Mouse (Mus musculus): ENCODE data around the gene Kansl2. TPM values are rescaled to one million over a fixed set of nuclear protein-coding genes. Genes with fewer than 3 reads are reported as not detected.

Kansl2 gene
- polyA plus RNA-seq, 1 experiment: 19.8 TPM

GRCm38 (mm10) chr15:98552758-98553157 is 18.7 kb upstream of the Kansl2 start:
- no peak for TF ChIP-seq POLR2A (IDR thresholded peaks at IDR 0.05; ENCODE audit: control insufficient read depth, low read depth, low read length)
- TF ChIP-seq CTCF (IDR thresholded peaks at IDR 0.05; ENCODE audit: control insufficient read depth, insufficient read depth, insufficient replicate concordance, low read depth, low read length): no peak
- Histone ChIP-seq H3K4me3 (ENCODE audit: control insufficient read depth, low read depth, low read length) (no peak overlapping the region), H3K36me3 (ENCODE audit: control insufficient read depth, insufficient read depth, low read length) (peaks cover 2% of the 10 kb centered on the region)

GRCm38 (mm10) chr15:98546843-98547242 is 12.8 kb upstream of the Kansl2 start:
- no peaks in the 10 kb centered on the region; the same call in 1 of the 2 replicates for H3K4me1 ChIP-seq (ENCODE audit: control insufficient read depth, insufficient read depth, low read length)
- no peak for TF ChIP-seq POLR2A (IDR thresholded peaks at IDR 0.05; ENCODE audit: control insufficient read depth, low read depth, low read length)
- no peak for TF ChIP-seq CTCF (IDR thresholded peaks at IDR 0.05; ENCODE audit: control insufficient read depth, insufficient read depth, insufficient replicate concordance, low read depth, low read length)
- H3K27ac ChIP-seq (ENCODE audit: control insufficient read depth, insufficient read depth, low read depth, low read length): peak overlapping the region; percentile 29; the same call in 1 of the 2 replicates
- peaks cover 2% of the 10 kb centered on the region for H3K36me3 ChIP-seq (ENCODE audit: control insufficient read depth, insufficient read depth, low read length)
- no peak overlapping the region for H3K4me3 ChIP-seq (ENCODE audit: control insufficient read depth, low read depth, low read length)
- H3K27me3 ChIP-seq (ENCODE audit: control insufficient read depth, insufficient read depth, low read length): no peaks in the 10 kb centered on the region

More at GRCm38 (mm10) chr15:98552758-98553157, 18.7 kb upstream of the Kansl2 start:
- no peak overlapping the region for H3K27ac ChIP-seq (ENCODE audit: control insufficient read depth, insufficient read depth, low read depth, low read length)
- no peaks in the 10 kb centered on the region for H3K4me1 ChIP-seq (ENCODE audit: control insufficient read depth, insufficient read depth, low read length)
- H3K27me3 ChIP-seq (ENCODE audit: control insufficient read depth, insufficient read depth, low read length): no peaks in the 10 kb centered on the region

- no peaks in the 10 kb centered on the region; the same call in 1 of the 2 replicates for H3K4me1 ChIP-seq (ENCODE audit: control insufficient read depth, insufficient read depth, low read length)
- TF ChIP-seq CTCF (IDR thresholded peaks at IDR 0.05; ENCODE audit: control insufficient read depth, insufficient read depth, insufficient replicate concordance, low read depth, low read length): no peak
- H3K27ac ChIP-seq (ENCODE audit: control insufficient read depth, insufficient read depth, low read depth, low read length): no peak overlapping the region
- H3K27me3 ChIP-seq (ENCODE audit: control insufficient read depth, insufficient read depth, low read length): no peaks in the 10 kb centered on the region
- no peak overlapping the region for H3K4me3 ChIP-seq (ENCODE audit: control insufficient read depth, low read depth, low read length)
- H3K36me3 ChIP-seq (ENCODE audit: control insufficient read depth, insufficient read depth, low read length): no peaks in the 10 kb centered on the region; the same call in none of the 2 replicates
Measured at GRCm38 (mm10) chr15:98545151-98545550, 11.1 kb upstream of the Kansl2 start.

- no peaks in the 10 kb centered on the region for H3K27me3 ChIP-seq (ENCODE audit: control insufficient read depth, insufficient read depth, low read length)
- H3K4me1 ChIP-seq (ENCODE audit: control insufficient read depth, insufficient read depth, low read length): no peaks in the 10 kb centered on the region; the same call in 1 of the 2 replicates
- H3K4me3 ChIP-seq (ENCODE audit: control insufficient read depth, low read depth, low read length): no peak overlapping the region
- no peak overlapping the region for H3K27ac ChIP-seq (ENCODE audit: control insufficient read depth, insufficient read depth, low read depth, low read length)
- TF ChIP-seq POLR2A (IDR thresholded peaks at IDR 0.05; ENCODE audit: control insufficient read depth, low read depth, low read length) (no peak), CTCF (IDR thresholded peaks at IDR 0.05; ENCODE audit: control insufficient read depth, insufficient read depth, insufficient replicate concordance, low read depth, low read length) (no peak)
- H3K36me3 ChIP-seq (ENCODE audit: control insufficient read depth, insufficient read depth, low read length): peaks cover 2% of the 10 kb centered on the region
Measured at GRCm38 (mm10) chr15:98543341-98543740, 9.3 kb upstream of the Kansl2 start.

GRCm38 (mm10) chr15:98541064-98541463 is 7.0 kb upstream of the Kansl2 start:
- H3K36me3 ChIP-seq (ENCODE audit: control insufficient read depth, insufficient read depth, low read length): peaks cover 2% of the 10 kb centered on the region
- no peak for TF ChIP-seq CTCF (IDR thresholded peaks at IDR 0.05; ENCODE audit: control insufficient read depth, insufficient read depth, insufficient replicate concordance, low read depth, low read length)

GRCm38 (mm10) chr15:98537923-98538322 is 3.9 kb upstream of the Kansl2 start:
- Histone ChIP-seq H3K4me3 (ENCODE audit: control insufficient read depth, low read depth, low read length) (no peak overlapping the region), H3K36me3 (ENCODE audit: control insufficient read depth, insufficient read depth, low read length) (peaks cover 2% of the 10 kb centered on the region; the same call in 1 of the 2 replicates), H3K27me3 (ENCODE audit: control insufficient read depth, insufficient read depth, low read length) (no peaks in the 10 kb centered on the region), H3K4me1 (ENCODE audit: control insufficient read depth, insufficient read depth, low read length) (peaks cover 3% of the 10 kb centered on the region), H3K27ac (ENCODE audit: control insufficient read depth, insufficient read depth, low read depth, low read length) (no peak overlapping the region)
- TF ChIP-seq CTCF (IDR thresholded peaks at IDR 0.05; ENCODE audit: control insufficient read depth, insufficient read depth, insufficient replicate concordance, low read depth, low read length) (no peak), POLR2A (IDR thresholded peaks at IDR 0.05; ENCODE audit: control insufficient read depth, low read depth, low read length) (no peak)

More at GRCm38 (mm10) chr15:98541064-98541463, 7.0 kb upstream of the Kansl2 start:
- H3K27ac ChIP-seq (ENCODE audit: control insufficient read depth, insufficient read depth, low read depth, low read length): no peak overlapping the region
- no peaks in the 10 kb centered on the region for H3K27me3 ChIP-seq (ENCODE audit: control insufficient read depth, insufficient read depth, low read length)
- H3K4me3 ChIP-seq (ENCODE audit: control insufficient read depth, low read depth, low read length): no peak overlapping the region
- H3K4me1 ChIP-seq (ENCODE audit: control insufficient read depth, insufficient read depth, low read length): no peaks in the 10 kb centered on the region; the same call in 1 of the 2 replicates

- H3K36me3 ChIP-seq (ENCODE audit: control insufficient read depth, insufficient read depth, low read length): peaks cover 2% of the 10 kb centered on the region; the same call in 1 of the 2 replicates
- H3K4me3 ChIP-seq (ENCODE audit: control insufficient read depth, low read depth, low read length): no peak overlapping the region
- TF ChIP-seq POLR2A (IDR thresholded peaks at IDR 0.05; ENCODE audit: control insufficient read depth, low read depth, low read length) (no peak), CTCF (IDR thresholded peaks at IDR 0.05; ENCODE audit: control insufficient read depth, insufficient read depth, insufficient replicate concordance, low read depth, low read length) (no peak)
Measured at GRCm38 (mm10) chr15:98536828-98537510, 2.9 kb upstream of the Kansl2 start.

More at GRCm38 (mm10) chr15:98536828-98537510, 2.9 kb upstream of the Kansl2 start:
- Histone ChIP-seq H3K27me3 (ENCODE audit: control insufficient read depth, insufficient read depth, low read length) (no peaks in the 10 kb centered on the region), H3K27ac (ENCODE audit: control insufficient read depth, insufficient read depth, low read depth, low read length) (no peak overlapping the region), H3K4me1 (ENCODE audit: control insufficient read depth, insufficient read depth, low read length) (peaks cover 7% of the 10 kb centered on the region)

Data from testis, adult 2 months (tissue).